Mouse (Mus musculus): Measurements from ENCODE around the gene Faf2. TPM values are rescaled to one million over a fixed set of nuclear protein-coding genes. Genes with fewer than 3 reads are reported as not detected.
A peak's percentile ranks its signal among the peaks of the same experiment; 100 is the strongest.

Gene Faf2
- polyA plus RNA-seq, 1 experiment from 2014 or later = 50.6 TPM

- Histone ChIP-seq H3K9me3 (ENCODE audit: control insufficient read depth, low read length) (no peaks in the 10 kb centered on the region), H3K4me1 (replicated peaks; ENCODE audit: control insufficient read depth, insufficient read depth) (no peaks in the 10 kb centered on the region), H3K4me2 (replicated peaks; ENCODE audit: low read depth) (peak within 1 kb of the TSS; percentile 79), H3K4me3 (ENCODE audit: low read depth, low read length) (peak within 1 kb of the TSS; percentile 76), H3K27me3 (ENCODE audit: control insufficient read depth, insufficient read depth, low read length) (no peaks in the 10 kb centered on the region), H3K27ac (replicated peaks) (peak within 1 kb of the TSS; percentile 92), H3K36me3 (ENCODE audit: control insufficient read depth, insufficient read depth, low read length) (peaks cover 5% of the 10 kb centered on the region; the same call in 1 of the 2 replicates), H3K9ac (ENCODE audit: low read length) (peak within 1 kb of the TSS; percentile 88)
- DNase-seq (ENCODE audit: low spot score) = peak; percentile 99
- TF ChIP-seq CTCF (IDR thresholded peaks at IDR 0.05; ENCODE audit: low read depth) (no peak), EP300 (optimal IDR thresholded peaks at IDR 0.05) (no peak)
- WGBS = under 1% methylated on average over 49 of the region's 51 CpGs
- ATAC-seq (ENCODE audit: low FRiP score, low TSS enrichment) = peak; percentile 97
Measured at GRCm38 (mm10) chr13:54589996-54590951, 31.3 kb upstream of the Faf2 start, which contains the start of the genes Nop16 and Higd2a. Nop16 (minus strand) TSS chr13:54590090. Higd2a (plus strand) TSS chr13:54590207.

GRCm38 (mm10) chr13:54591776-54592356, 29.7 kb upstream of the Faf2 start:
- no peak overlapping the region for H3K4me2 ChIP-seq (replicated peaks; ENCODE audit: low read depth)
- 87% methylated on average over 8 of the region's 8 CpGs for WGBS

GRCm38 (mm10) chr13:54593617-54594016, 28.0 kb upstream of the Faf2 start:
- no peaks in the 10 kb centered on the region; the same call in 1 of the 2 replicates for H3K36me3 ChIP-seq (ENCODE audit: control insufficient read depth, insufficient read depth, low read length)
- no peaks in the 10 kb centered on the region for H3K9me3 ChIP-seq (ENCODE audit: control insufficient read depth, low read length)
- no peak for ATAC-seq (ENCODE audit: low FRiP score, low TSS enrichment)
- no peak overlapping the region for H3K4me3 ChIP-seq (ENCODE audit: low read depth, low read length)
- WGBS = 84% methylated on average over 11 of the region's 11 CpGs
- no peaks in the 10 kb centered on the region for H3K4me1 ChIP-seq (replicated peaks; ENCODE audit: control insufficient read depth, insufficient read depth)
- H3K27ac ChIP-seq (replicated peaks) = no peak overlapping the region
- no peak for DNase-seq (ENCODE audit: low spot score)
- no peak overlapping the region for H3K4me2 ChIP-seq (replicated peaks; ENCODE audit: low read depth)
- TF ChIP-seq CTCF (IDR thresholded peaks at IDR 0.05; ENCODE audit: low read depth) = no peak
- TF ChIP-seq EP300 (optimal IDR thresholded peaks at IDR 0.05) = no peak
- no peak overlapping the region for H3K9ac ChIP-seq (ENCODE audit: low read length)
- no peaks in the 10 kb centered on the region for H3K27me3 ChIP-seq (ENCODE audit: control insufficient read depth, insufficient read depth, low read length)

More at GRCm38 (mm10) chr13:54591776-54592356, 29.7 kb upstream of the Faf2 start:
- no peaks in the 10 kb centered on the region for H3K36me3 ChIP-seq (ENCODE audit: control insufficient read depth, insufficient read depth, low read length)
- H3K9me3 ChIP-seq (ENCODE audit: control insufficient read depth, low read length) = no peaks in the 10 kb centered on the region
- ATAC-seq (ENCODE audit: low FRiP score, low TSS enrichment) (no peak), DNase-seq (ENCODE audit: low spot score) (no peak)
- no peaks in the 10 kb centered on the region for H3K27me3 ChIP-seq (ENCODE audit: control insufficient read depth, insufficient read depth, low read length)
- no peak overlapping the region for H3K4me3 ChIP-seq (ENCODE audit: low read depth, low read length)
- no peak overlapping the region for H3K27ac ChIP-seq (replicated peaks)
- no peak overlapping the region for H3K9ac ChIP-seq (ENCODE audit: low read length)
- no peaks in the 10 kb centered on the region for H3K4me1 ChIP-seq (replicated peaks; ENCODE audit: control insufficient read depth, insufficient read depth)
- TF ChIP-seq CTCF (IDR thresholded peaks at IDR 0.05; ENCODE audit: low read depth) = no peak
- no peak for TF ChIP-seq EP300 (optimal IDR thresholded peaks at IDR 0.05)

- H3K36me3 ChIP-seq (ENCODE audit: control insufficient read depth, insufficient read depth, low read length) = peaks cover 3% of the 10 kb centered on the region; the same call in 1 of the 2 replicates
- no peak overlapping the region for H3K4me3 ChIP-seq (ENCODE audit: low read depth, low read length)
- WGBS = 60% methylated on average over 8 of the region's 8 CpGs
- no peaks in the 10 kb centered on the region for H3K27me3 ChIP-seq (ENCODE audit: control insufficient read depth, insufficient read depth, low read length)
- DNase-seq (ENCODE audit: low spot score) (peak; percentile 54), ATAC-seq (ENCODE audit: low FRiP score, low TSS enrichment) (peak; percentile 57; the same call in 1 of the 2 replicates)
- no peak overlapping the region for H3K9ac ChIP-seq (ENCODE audit: low read length)
- no peak overlapping the region for H3K27ac ChIP-seq (replicated peaks)
- no peak overlapping the region for H3K4me2 ChIP-seq (replicated peaks; ENCODE audit: low read depth)
- TF ChIP-seq EP300 (optimal IDR thresholded peaks at IDR 0.05) (no peak), CTCF (IDR thresholded peaks at IDR 0.05; ENCODE audit: low read depth) (peak; percentile 8; the same call in 1 of the 2 replicates)
- H3K9me3 ChIP-seq (ENCODE audit: control insufficient read depth, low read length) = no peaks in the 10 kb centered on the region
- no peaks in the 10 kb centered on the region for H3K4me1 ChIP-seq (replicated peaks; ENCODE audit: control insufficient read depth, insufficient read depth)
Measured at GRCm38 (mm10) chr13:54596107-54596690, 25.4 kb upstream of the Faf2 start.

- H3K9me3 ChIP-seq (ENCODE audit: control insufficient read depth, low read length) = no peaks in the 10 kb centered on the region
- 56% methylated on average over 5 of the region's 5 CpGs for WGBS
- H3K36me3 ChIP-seq (ENCODE audit: control insufficient read depth, insufficient read depth, low read length) = peaks cover 3% of the 10 kb centered on the region; the same call in 1 of the 2 replicates
- H3K27ac ChIP-seq (replicated peaks) = no peak overlapping the region
- no peak overlapping the region for H3K4me2 ChIP-seq (replicated peaks; ENCODE audit: low read depth)
- no peaks in the 10 kb centered on the region for H3K4me1 ChIP-seq (replicated peaks; ENCODE audit: control insufficient read depth, insufficient read depth)
- ATAC-seq (ENCODE audit: low FRiP score, low TSS enrichment) (no peak), DNase-seq (ENCODE audit: low spot score) (no peak)
- H3K9ac ChIP-seq (ENCODE audit: low read length) = no peak overlapping the region
- TF ChIP-seq CTCF (IDR thresholded peaks at IDR 0.05; ENCODE audit: low read depth) = no peak
- no peak for TF ChIP-seq EP300 (optimal IDR thresholded peaks at IDR 0.05)
- no peaks in the 10 kb centered on the region for H3K27me3 ChIP-seq (ENCODE audit: control insufficient read depth, insufficient read depth, low read length)
- H3K4me3 ChIP-seq (ENCODE audit: low read depth, low read length) = no peak overlapping the region
Measured at GRCm38 (mm10) chr13:54596870-54597269, 24.7 kb upstream of the Faf2 start.
